Mouse (Mus musculus) liver (tissue): ENCODE results near the gene Lmf1.

Experiments
- DNase-seq: peaks from one replicate; pipeline ENCODE4 v3.0.0-alpha.2; 2020; ENCODE audit warnings: mixed read lengths

The Lmf1 gene

DNA sequence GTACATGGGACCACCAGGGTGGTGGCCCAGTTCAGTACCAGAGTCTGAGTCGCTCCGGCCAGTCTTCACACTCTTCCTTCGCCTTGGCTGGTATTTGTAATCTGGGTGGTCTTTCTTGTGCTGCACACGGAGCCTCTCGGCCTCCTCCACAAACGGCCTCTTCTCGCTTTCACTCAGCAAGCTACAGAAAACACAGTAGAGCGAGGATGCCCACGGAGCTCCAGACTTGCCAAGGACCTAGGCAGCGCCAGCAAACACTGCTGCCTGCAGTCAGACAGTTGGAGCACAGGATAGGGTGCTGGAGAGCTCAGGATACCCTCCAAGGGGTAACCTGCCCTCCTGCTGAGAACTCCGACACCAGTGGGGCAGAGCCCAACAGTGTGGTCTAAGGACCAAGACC lies 10.0 kb upstream of the Lmf1 start:
- DNase-seq, result no peak

- DNase-seq, result no peak
These were observed 8.8 kb upstream of the Lmf1 start for GRCm38 (mm10) chr17:25569833-25570647.

DNA sequence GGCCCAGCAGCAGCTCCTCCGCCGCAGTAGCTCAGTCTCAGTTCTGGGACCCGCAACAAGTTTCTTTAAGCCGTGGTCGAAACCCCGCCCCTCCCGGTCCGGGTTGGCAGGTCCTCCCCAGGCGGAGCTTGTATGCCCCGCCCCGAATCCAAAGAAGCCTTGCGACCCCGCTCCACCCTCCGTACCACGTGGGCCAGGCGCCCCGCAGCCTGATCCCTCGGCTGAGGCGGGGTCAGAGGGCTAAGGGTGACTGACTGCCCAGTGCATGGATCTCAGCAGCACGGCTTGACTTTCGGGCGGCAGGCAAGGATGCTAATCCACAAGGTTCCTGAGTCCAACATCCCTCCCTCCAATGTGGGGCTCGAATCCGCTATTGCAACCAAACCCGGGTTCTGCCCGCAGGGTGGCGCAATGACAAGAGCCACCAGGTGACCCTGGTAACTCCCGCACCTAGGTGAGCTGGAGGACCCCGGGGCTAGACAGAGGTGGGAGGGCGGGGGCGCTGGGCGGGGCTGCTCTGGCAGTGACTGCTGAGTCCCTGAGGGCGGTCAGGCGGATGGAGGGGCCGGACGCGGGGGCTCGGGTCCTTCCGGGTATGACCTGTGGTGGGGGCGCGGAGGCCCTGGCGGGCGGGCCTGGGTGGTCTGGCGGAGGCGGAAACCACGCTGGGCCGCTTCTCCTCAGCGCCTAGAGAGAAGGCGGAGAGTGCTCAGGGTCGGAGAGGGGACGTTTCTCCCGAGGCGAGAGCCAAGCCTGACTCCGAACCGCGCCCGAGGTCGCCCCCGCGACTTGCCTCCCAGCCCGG lies 8.0 kb upstream of the Lmf1 start, which contains the start of gene Sox8:
TSS of gene Sox8 (minus strand) at position 39 of the 805 bp plus-strand sequence.
- peak; percentile 81 for DNase-seq

- no peak for DNase-seq
These were observed 7.4 kb upstream of the Lmf1 start for GRCm38 (mm10) chr17:25571453-25571820.

DNA sequence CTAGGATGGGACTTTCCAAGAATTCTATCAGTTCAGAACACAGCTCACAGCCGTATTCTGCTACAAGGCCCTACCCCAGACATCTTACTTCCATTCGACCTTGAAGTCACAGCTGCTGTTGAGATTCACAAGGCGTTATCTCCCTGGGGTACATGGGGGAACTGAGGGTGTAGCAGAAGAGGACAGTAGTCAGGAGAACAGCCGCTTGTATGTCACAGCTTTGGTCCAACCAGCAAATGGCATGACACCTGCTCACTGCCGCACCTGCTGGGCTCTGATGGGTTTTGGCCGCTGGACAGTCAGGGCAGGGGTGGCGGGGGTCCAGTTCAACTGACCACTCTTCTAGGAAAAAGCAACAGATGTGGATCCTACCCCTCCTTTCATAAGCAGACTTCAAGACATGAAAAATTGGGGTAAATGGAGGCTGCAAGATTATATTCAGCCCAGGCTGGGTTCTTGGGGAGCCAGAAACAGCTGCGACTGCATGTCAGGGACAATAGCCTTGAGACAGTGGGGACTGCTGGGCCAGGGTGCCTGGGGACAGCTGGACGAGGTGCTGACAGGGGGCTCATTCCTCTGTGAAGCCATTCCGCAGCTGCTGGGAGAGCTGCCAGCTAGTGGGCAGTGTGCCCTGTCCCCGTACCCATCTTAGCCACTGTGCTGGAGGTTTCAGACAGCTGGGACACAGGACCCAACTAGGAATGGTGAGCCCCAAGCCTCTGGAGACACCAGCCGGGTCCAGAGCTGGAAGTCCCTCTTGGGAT lies 3.5 kb upstream of the Lmf1 start:
- no peak for DNase-seq

DNA sequence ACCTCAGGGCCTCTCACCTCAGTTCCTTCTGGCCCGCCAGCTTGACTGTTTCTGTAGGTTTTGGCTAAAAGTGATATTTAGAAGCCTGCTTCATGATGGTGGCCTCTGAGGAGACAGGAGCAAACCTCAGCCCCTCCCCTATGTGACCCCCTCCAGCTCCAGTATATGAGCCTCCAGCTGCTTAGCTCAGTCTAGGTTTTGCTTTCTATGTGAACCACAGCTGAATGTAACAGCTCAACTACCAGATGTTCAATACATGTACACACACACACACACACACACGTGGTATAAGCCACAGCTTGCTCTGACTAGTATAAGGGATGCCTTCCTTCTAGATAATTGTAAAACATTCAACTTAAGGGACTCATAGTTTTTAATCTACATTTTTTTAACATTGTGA lies 2.9 kb upstream of the Lmf1 start:
- DNase-seq, result no peak

- DNase-seq, result no peak
These were observed 1.6 kb upstream of the Lmf1 start for GRCm38 (mm10) chr17:25577263-25577662.

- no peak for DNase-seq
These were observed 1.2 kb upstream of the Lmf1 start for GRCm38 (mm10) chr17:25577702-25578101.

DNA sequence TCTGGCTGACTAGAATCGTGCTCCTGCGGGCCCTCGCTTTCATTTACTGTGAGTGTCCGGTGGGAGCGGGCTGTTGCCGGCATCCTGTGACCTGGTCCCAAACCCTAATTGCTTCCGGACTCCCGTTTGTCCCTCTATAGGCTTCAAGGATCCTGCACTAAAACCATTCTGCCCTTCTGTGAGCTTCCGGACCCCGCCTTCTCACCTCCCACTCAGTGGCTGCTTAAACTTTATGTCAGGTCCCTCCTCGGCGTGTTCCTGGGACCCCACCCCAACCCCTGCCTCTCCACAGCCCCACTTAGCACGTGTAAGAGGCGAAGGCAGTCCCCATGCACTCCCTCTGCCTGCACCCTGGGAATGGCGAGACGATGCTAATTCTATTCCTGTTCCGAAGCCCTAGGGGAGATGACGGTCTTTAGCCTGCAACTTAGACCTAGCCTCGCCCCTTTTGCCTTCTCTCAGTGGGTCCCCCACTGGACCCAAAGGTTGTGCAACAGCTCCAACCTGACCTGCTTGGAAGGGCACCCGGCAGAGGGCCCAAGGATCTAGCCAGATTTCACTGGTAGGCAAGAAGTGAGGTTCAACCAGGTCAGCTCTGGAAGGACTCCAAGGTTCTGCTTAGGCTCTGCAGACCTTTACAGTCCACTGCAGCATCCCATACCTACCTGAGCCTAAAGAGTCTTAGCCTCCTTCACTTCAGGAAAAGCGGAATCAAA lies 605 bp downstream of the Lmf1 start:
- no peak for DNase-seq

DNA sequence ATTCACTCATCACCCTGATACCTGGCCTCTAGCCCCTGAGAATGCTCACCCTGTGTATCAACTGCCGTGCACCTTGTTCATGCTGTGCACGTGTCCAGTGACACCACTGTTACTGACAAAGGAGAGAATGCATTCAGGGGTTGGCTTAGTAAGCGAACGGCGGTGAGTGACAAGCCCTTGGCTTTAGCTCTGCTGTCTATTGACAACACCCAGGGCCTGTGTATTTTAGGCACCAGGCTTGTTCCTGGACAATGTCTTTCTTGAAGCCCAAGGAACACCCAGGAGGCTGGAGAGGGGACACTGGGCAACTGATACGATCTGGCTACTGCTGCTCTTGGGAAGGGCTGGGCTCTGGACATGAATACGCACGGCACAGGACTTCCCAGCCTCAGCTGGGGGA lies 3.2 kb downstream of the Lmf1 start:
- DNase-seq, result no peak

- DNase-seq, result no peak
These were observed 4.2 kb downstream of the Lmf1 start for GRCm38 (mm10) chr17:25583099-25583498.

- no peak for DNase-seq
These were observed 5.0 kb downstream of the Lmf1 start for GRCm38 (mm10) chr17:25583858-25584257.

DNA sequence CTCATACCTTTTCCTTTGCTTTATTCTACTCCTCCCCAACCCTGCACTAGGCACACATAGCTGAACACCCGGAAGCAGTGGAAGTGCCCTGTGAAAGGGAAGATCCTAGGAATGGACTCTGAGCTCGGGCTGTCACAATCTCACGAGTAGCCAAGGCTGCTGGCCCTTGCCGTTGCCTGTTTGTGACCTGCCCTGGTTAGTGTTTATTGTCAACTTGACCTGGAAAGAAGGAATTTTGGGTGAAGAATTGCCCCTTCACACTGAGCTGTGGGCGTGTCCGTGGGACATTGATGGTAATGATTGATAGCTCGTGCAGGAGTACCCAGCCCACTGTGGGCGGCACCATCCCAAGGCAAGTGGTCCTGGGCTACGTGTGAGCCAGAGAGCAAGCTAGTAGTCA lies 5.8 kb downstream of the Lmf1 start:
- DNase-seq, result no peak

GRCm38 (mm10) chr17:25590068-25590467 lies 11.2 kb downstream of the Lmf1 start:
- DNase-seq, result no peak

DNA sequence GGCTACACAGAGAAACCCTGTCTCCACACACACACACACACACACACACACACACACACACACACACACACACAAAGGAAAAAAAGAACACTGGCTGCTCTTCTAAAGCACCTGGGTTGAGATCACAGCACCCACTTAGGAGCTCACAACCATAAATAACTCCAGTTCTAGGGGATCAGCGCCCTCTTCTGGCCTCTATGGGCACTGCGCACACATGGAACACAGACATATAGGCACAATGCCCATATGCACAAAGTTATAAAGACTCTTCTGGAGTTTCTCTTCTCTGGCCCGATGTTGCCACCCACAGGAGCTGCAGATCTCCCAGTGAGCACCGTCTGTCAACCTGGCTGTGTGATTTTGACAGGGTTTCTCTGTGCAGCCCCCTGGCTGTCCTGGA lies 12.1 kb downstream of the Lmf1 start:
- no peak for DNase-seq

DNA sequence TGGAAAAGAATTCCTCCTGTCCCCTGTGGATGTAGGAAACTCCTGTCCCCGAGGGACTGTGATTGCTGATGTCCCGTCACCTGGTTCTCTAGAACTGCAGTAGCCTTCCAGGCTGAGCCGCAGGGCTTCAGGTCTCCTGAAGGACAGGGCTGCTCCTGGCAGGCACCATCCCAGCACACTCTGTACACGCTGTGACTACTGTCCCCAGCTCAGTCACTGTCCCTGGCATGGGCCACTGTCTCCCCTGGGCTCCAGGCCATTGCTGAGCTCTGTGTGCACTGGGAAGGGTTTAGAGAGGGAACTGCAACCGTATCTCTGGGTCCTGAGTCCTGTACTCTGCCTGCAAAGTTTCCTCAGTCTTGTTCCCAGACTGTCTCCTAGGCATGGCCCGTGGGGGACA lies 13.5 kb downstream of the Lmf1 start:
- no peak for DNase-seq

DNA sequence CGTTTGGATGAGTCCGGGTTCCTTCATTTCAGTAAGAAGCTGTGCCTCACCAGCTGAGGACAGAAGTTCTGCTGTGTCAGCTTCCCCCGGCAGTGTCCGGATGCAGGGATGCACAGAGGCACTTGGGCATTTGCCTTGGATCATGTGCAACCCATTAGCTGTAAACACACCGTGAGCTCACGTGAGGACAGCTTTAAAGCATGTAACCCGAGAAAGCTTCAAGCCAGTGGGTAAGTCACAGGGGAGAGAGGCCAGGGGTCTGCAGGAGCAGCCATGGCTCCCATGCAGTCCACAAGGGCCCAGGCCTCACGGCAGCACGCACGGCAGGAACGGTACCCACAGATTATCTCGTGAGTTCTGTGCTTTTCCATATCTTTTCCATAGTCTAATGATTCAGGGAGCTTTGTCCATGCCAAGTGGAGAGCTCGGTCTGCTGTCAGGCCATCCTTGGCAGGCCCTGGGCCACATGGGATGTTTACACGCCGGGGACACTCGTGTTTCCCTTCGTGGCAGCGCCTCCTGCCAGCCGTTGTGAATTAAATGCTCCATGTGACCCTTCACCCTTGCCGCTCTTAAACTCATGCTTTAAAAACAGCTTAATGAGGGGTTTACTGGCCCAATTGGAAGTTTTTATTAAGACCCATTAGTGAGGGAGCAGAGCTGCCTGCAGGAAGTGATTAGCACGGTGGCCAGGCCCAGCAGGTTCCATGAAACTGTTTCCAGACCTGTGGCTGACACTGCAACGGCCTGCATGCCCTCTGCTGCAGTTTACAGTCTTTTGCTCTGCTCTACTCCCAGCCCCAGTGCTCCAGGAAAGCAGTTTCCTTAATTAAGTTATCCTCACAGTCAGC lies 14.8 kb downstream of the Lmf1 start:
- DNase-seq, result no peak

DNA sequence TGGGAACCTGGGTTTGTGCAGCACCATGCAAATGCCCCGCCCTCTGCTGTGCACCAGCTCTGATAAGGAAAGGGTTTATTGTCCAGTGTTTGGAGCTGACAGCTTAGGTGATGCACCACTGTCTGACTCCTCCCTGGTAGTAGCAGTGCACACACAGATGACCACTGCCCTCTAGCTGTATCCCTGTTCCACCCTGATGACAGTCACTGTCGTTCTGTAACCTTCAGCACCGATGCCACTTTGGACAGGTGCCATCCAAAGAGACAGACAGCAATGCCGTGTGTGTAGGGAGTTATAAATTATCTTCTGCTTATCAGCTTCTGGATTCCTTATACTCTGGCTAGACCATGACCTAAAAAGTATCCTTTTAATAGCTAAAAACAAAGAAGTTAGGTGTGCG lies 16.6 kb downstream of the Lmf1 start:
- no peak for DNase-seq

GRCm38 (mm10) chr17:25597537-25597936 lies 18.7 kb downstream of the Lmf1 start:
- DNase-seq, result no peak

GRCm38 (mm10) chr17:25602366-25602765 lies 23.5 kb downstream of the Lmf1 start:
- no peak for DNase-seq

- no peak for DNase-seq
These were observed 25.3 kb downstream of the Lmf1 start for GRCm38 (mm10) chr17:25604234-25604633.
